Mouse (Mus musculus): ENCODE results near the gene Gm26938. TPM values are rescaled to one million over a fixed set of nuclear protein-coding genes. Genes with fewer than 3 reads are reported as not detected.

Gm26938 gene
- polyA plus RNA-seq, 1 experiment from 2014 or later: not detected

GRCm38 (mm10) chr5:139821466-139822459 is 4.4 kb downstream of the Gm26938 start:
- Histone ChIP-seq H3K27me3 (ENCODE audit: control insufficient read depth, insufficient read depth, low read length) (no peaks in the 10 kb centered on the region), H3K4me3 (ENCODE audit: low read depth, low read length) (no peak overlapping the region), H3K9ac (replicated peaks; ENCODE audit: low read length) (no peak overlapping the region), H3K36me3 (replicated peaks; ENCODE audit: control insufficient read depth, insufficient read depth, low read depth, low read length) (no peaks in the 10 kb centered on the region), H3K9me3 (replicated peaks; ENCODE audit: control insufficient read depth, low read length) (no peaks in the 10 kb centered on the region), H3K27ac (replicated peaks; ENCODE audit: low read depth, low read length) (no peak overlapping the region), H3K4me1 (ENCODE audit: control insufficient read depth, insufficient read depth, low read length) (no peaks in the 10 kb centered on the region; the same call in 1 of the 2 replicates), H3K4me2 (ENCODE audit: low read depth, low read length) (no peak overlapping the region)
- 75% methylated on average over 12 of the region's 12 CpGs for WGBS
- no peak for ATAC-seq (replicated peaks; ENCODE audit: insufficient number of reproducible peaks, low FRiP score, low TSS enrichment, low read depth)
- no peak for DNase-seq (ENCODE audit: low spot score)

GRCm38 (mm10) chr5:139819538-139820181 is 6.5 kb downstream of the Gm26938 start, which contains the start of gene Tmem184a:
Gene Tmem184a (minus strand): TSS chr5:139819917.
- H3K4me2 ChIP-seq (ENCODE audit: low read depth, low read length): no peak within 1 kb of the TSS
- no peaks in the 10 kb centered on the region for H3K9me3 ChIP-seq (replicated peaks; ENCODE audit: control insufficient read depth, low read length)
- 87% methylated on average over 9 of the region's 9 CpGs for WGBS
- no peak within 1 kb of the TSS for H3K27ac ChIP-seq (replicated peaks; ENCODE audit: low read depth, low read length)
- H3K9ac ChIP-seq (replicated peaks; ENCODE audit: low read length): no peak within 1 kb of the TSS
- no peaks in the 10 kb centered on the region for H3K36me3 ChIP-seq (replicated peaks; ENCODE audit: control insufficient read depth, insufficient read depth, low read depth, low read length)
- no peaks in the 10 kb centered on the region for H3K27me3 ChIP-seq (ENCODE audit: control insufficient read depth, insufficient read depth, low read length)
- H3K4me1 ChIP-seq (ENCODE audit: control insufficient read depth, insufficient read depth, low read length): no peaks in the 10 kb centered on the region
- no peak for DNase-seq (ENCODE audit: low spot score)
- ATAC-seq (replicated peaks; ENCODE audit: insufficient number of reproducible peaks, low FRiP score, low TSS enrichment, low read depth): no peak
- H3K4me3 ChIP-seq (ENCODE audit: low read depth, low read length): no peak within 1 kb of the TSS

GRCm38 (mm10) chr5:139818801-139819200 is 7.4 kb downstream of the Gm26938 start:
- no peak for ATAC-seq (replicated peaks; ENCODE audit: insufficient number of reproducible peaks, low FRiP score, low TSS enrichment, low read depth)
- Histone ChIP-seq H3K4me1 (ENCODE audit: control insufficient read depth, insufficient read depth, low read length) (no peaks in the 10 kb centered on the region), H3K27ac (replicated peaks; ENCODE audit: low read depth, low read length) (no peak overlapping the region), H3K36me3 (replicated peaks; ENCODE audit: control insufficient read depth, insufficient read depth, low read depth, low read length) (no peaks in the 10 kb centered on the region), H3K9me3 (replicated peaks; ENCODE audit: control insufficient read depth, low read length) (no peaks in the 10 kb centered on the region), H3K4me3 (ENCODE audit: low read depth, low read length) (no peak overlapping the region), H3K4me2 (ENCODE audit: low read depth, low read length) (no peak overlapping the region), H3K27me3 (ENCODE audit: control insufficient read depth, insufficient read depth, low read length) (peaks cover 5% of the 10 kb centered on the region), H3K9ac (replicated peaks; ENCODE audit: low read length) (no peak overlapping the region)
- 60% methylated on average over 4 of the region's 4 CpGs for WGBS
- peak; percentile 46 for DNase-seq (ENCODE audit: low spot score)

- no peaks in the 10 kb centered on the region for H3K36me3 ChIP-seq (replicated peaks; ENCODE audit: control insufficient read depth, insufficient read depth, low read depth, low read length)
- no peak overlapping the region for H3K4me2 ChIP-seq (ENCODE audit: low read depth, low read length)
- no peaks in the 10 kb centered on the region for H3K9me3 ChIP-seq (replicated peaks; ENCODE audit: control insufficient read depth, low read length)
- 85% methylated on average over 3 of the region's 3 CpGs for WGBS
- no peak for DNase-seq (ENCODE audit: low spot score)
- H3K27me3 ChIP-seq (ENCODE audit: control insufficient read depth, insufficient read depth, low read length): peaks cover 9% of the 10 kb centered on the region
- H3K9ac ChIP-seq (replicated peaks; ENCODE audit: low read length): no peak overlapping the region
- H3K27ac ChIP-seq (replicated peaks; ENCODE audit: low read depth, low read length): no peak overlapping the region
- H3K4me3 ChIP-seq (ENCODE audit: low read depth, low read length): no peak overlapping the region
- H3K4me1 ChIP-seq (ENCODE audit: control insufficient read depth, insufficient read depth, low read length): no peaks in the 10 kb centered on the region
- ATAC-seq (replicated peaks; ENCODE audit: insufficient number of reproducible peaks, low FRiP score, low TSS enrichment, low read depth): no peak
Observed at GRCm38 (mm10) chr5:139818056-139818455, 8.2 kb downstream of the Gm26938 start.

GRCm38 (mm10) chr5:139817292-139817691 is 8.9 kb downstream of the Gm26938 start:
- no peak for ATAC-seq (replicated peaks; ENCODE audit: insufficient number of reproducible peaks, low FRiP score, low TSS enrichment, low read depth)
- no peak overlapping the region for H3K9ac ChIP-seq (replicated peaks; ENCODE audit: low read length)
- WGBS: 11% methylated on average over 1 of the region's 1 CpGs
- peak; percentile 33 for DNase-seq (ENCODE audit: low spot score)
- H3K9me3 ChIP-seq (replicated peaks; ENCODE audit: control insufficient read depth, low read length): no peaks in the 10 kb centered on the region
- H3K27me3 ChIP-seq (ENCODE audit: control insufficient read depth, insufficient read depth, low read length): peaks cover 9% of the 10 kb centered on the region
- no peaks in the 10 kb centered on the region for H3K4me1 ChIP-seq (ENCODE audit: control insufficient read depth, insufficient read depth, low read length)
- H3K36me3 ChIP-seq (replicated peaks; ENCODE audit: control insufficient read depth, insufficient read depth, low read depth, low read length): no peaks in the 10 kb centered on the region
- H3K4me3 ChIP-seq (ENCODE audit: low read depth, low read length): no peak overlapping the region
- no peak overlapping the region for H3K27ac ChIP-seq (replicated peaks; ENCODE audit: low read depth, low read length)
- no peak overlapping the region for H3K4me2 ChIP-seq (ENCODE audit: low read depth, low read length)

- Histone ChIP-seq H3K36me3 (replicated peaks; ENCODE audit: control insufficient read depth, insufficient read depth, low read depth, low read length) (no peaks in the 10 kb centered on the region), H3K27me3 (ENCODE audit: control insufficient read depth, insufficient read depth, low read length) (peaks cover 9% of the 10 kb centered on the region), H3K9me3 (replicated peaks; ENCODE audit: control insufficient read depth, low read length) (no peaks in the 10 kb centered on the region), H3K4me2 (ENCODE audit: low read depth, low read length) (no peak overlapping the region), H3K27ac (replicated peaks; ENCODE audit: low read depth, low read length) (no peak overlapping the region), H3K4me1 (ENCODE audit: control insufficient read depth, insufficient read depth, low read length) (no peaks in the 10 kb centered on the region), H3K4me3 (ENCODE audit: low read depth, low read length) (no peak overlapping the region), H3K9ac (replicated peaks; ENCODE audit: low read length) (no peak overlapping the region)
- ATAC-seq (replicated peaks; ENCODE audit: insufficient number of reproducible peaks, low FRiP score, low TSS enrichment, low read depth): no peak
- no peak for DNase-seq (ENCODE audit: low spot score)
Observed at GRCm38 (mm10) chr5:139816445-139816844, 9.8 kb downstream of the Gm26938 start.

- no peak overlapping the region for H3K4me2 ChIP-seq (ENCODE audit: low read depth, low read length)
- 87% methylated on average over 6 of the region's 6 CpGs for WGBS
- no peaks in the 10 kb centered on the region for H3K9me3 ChIP-seq (replicated peaks; ENCODE audit: control insufficient read depth, low read length)
- no peak for ATAC-seq (replicated peaks; ENCODE audit: insufficient number of reproducible peaks, low FRiP score, low TSS enrichment, low read depth)
- no peaks in the 10 kb centered on the region for H3K4me1 ChIP-seq (ENCODE audit: control insufficient read depth, insufficient read depth, low read length)
- H3K36me3 ChIP-seq (replicated peaks; ENCODE audit: control insufficient read depth, insufficient read depth, low read depth, low read length): no peaks in the 10 kb centered on the region
- H3K4me3 ChIP-seq (ENCODE audit: low read depth, low read length): no peak overlapping the region
- H3K27me3 ChIP-seq (ENCODE audit: control insufficient read depth, insufficient read depth, low read length): peaks cover 9% of the 10 kb centered on the region
- H3K27ac ChIP-seq (replicated peaks; ENCODE audit: low read depth, low read length): no peak overlapping the region
- no peak for DNase-seq (ENCODE audit: low spot score)
- H3K9ac ChIP-seq (replicated peaks; ENCODE audit: low read length): no peak overlapping the region
Observed at GRCm38 (mm10) chr5:139815964-139816363, 10.2 kb downstream of the Gm26938 start.

- Histone ChIP-seq H3K4me1 (ENCODE audit: control insufficient read depth, insufficient read depth, low read length) (no peaks in the 10 kb centered on the region), H3K4me2 (ENCODE audit: low read depth, low read length) (peak overlapping the region; percentile 5; the same call in 1 of the 2 replicates), H3K9ac (replicated peaks; ENCODE audit: low read length) (no peak overlapping the region), H3K4me3 (ENCODE audit: low read depth, low read length) (no peak overlapping the region), H3K27ac (replicated peaks; ENCODE audit: low read depth, low read length) (no peak overlapping the region), H3K27me3 (ENCODE audit: control insufficient read depth, insufficient read depth, low read length) (peaks cover 9% of the 10 kb centered on the region), H3K9me3 (replicated peaks; ENCODE audit: control insufficient read depth, low read length) (no peaks in the 10 kb centered on the region), H3K36me3 (replicated peaks; ENCODE audit: control insufficient read depth, insufficient read depth, low read depth, low read length) (no peaks in the 10 kb centered on the region)
- DNase-seq (ENCODE audit: low spot score) (no peak), ATAC-seq (replicated peaks; ENCODE audit: insufficient number of reproducible peaks, low FRiP score, low TSS enrichment, low read depth) (0 out of 2 replicates have a peak, but pooled peaks have one; percentile 17)
- 6% methylated on average over 13 of the region's 13 CpGs for WGBS
Observed at GRCm38 (mm10) chr5:139813963-139814381, 12.2 kb downstream of the Gm26938 start.

Data from embryonic facial prominence, embryonic 11.5 days (tissue).